Mouse (Mus musculus) T-helper 1 cell (primary cell): ENCODE measurements around the gene Teddm2.

Experiments used
- in situ Hi-C: fragments of 300-600 bp; cut with MboI, MseI; formaldehyde crosslinking; loops from one replicate; pipeline ENCODE4 v1.15.1; 2025; ENCODE audit warnings: high pct_unique_total_duplicates

Teddm2 gene

DNA sequence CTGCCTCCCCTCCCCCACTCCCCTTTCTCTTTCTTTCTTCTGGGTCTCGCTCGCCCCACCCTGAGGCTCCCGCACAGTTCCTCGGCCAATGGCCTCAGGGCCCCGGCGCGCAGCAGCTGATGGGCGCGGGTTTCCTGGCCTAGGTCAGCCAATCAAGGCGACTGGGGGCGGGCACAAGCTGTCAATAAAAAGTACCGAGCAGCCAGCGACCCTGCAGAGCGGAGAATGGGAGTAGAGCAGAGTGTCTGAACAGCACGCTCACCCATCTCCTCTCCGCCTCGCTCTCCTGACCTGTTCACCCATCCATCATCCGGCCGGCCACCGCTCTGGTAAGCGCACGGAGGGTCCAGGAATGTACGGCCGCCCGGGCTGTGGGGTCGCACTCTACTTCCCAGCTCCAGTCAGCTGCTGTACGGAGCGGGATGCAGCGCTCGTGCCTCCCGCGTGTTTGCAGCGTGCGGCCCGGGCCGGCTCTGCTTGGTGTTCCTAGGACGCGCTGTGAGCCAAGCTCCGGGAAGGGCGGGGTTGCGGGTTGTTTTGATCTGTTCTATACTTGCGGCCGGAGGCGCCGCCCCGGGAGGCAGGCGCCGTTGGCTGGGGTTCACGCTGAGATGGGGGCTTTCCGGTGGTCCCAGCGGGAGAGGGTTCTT is at the start of gene Teddm2, which contains the start of gene Glul:
Gene Teddm2 (minus strand): TSS at position 498 of the 650 bp plus-strand sequence.
Gene Glul (plus strand): TSS at position 214 of the 650 bp plus-strand sequence.
- in situ Hi-C loops: no loop called here

DNA sequence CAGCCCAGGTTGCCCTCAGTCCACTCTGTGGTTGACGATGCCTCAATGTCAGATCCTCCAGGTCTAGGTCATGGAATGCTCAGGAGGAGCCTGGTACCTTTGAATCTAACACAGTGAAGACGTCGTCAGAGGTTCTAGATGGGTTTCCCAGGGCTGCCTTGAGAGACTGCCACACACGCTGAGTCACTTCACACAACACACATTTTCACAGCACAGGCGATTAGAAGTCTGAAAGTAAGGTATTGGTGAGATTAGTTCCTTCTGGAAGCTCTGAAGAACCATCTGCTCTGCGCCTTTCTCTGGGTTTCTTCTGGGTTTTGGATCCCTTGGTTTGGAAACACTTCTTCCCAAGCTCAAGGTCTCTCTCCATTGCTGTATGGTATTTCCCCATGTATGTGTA is 47.8 kb upstream of the Teddm2 start:
- in situ Hi-C loops: no loop called here

DNA sequence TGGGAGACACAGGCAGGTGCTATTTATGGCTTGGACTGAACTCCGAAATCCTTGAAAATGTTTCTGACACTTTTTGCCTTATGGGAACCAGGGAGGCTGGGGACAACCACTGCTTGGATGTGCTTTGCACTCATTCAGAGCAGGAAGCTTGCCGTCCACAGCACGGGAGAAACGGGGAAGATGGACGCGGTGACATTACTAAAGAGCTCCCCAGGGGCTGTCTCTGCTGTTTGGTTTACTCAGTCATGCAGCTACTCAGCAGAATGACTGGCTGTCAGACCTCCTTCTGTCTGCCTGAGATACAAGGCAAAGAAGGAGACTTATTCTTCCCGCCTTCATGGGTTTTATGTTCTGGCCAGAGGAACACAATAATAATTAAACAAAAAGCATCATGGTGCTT is 46.9 kb upstream of the Teddm2 start:
- in situ Hi-C loops: no loop called here

DNA sequence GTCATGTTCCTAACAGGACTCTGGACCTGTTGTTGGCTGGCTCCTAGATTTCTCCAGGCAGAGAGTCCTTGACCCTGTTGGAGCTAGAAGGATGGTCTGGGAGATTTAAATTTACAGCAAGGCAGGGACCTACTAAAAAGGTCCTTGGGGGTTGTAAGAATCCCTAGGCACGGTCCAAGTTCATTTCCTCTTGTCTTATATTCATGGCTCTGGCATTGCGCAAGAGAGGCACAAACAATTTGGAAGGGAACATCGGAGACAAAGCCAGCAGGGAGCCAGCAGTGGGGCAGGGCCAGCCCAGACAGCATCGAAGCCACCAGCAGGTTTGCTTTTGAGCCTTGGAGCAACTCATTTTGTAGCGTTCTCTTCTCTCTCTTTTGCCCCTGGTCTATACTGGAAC is 45.2 kb upstream of the Teddm2 start:
- in situ Hi-C loops: no loop called here

DNA sequence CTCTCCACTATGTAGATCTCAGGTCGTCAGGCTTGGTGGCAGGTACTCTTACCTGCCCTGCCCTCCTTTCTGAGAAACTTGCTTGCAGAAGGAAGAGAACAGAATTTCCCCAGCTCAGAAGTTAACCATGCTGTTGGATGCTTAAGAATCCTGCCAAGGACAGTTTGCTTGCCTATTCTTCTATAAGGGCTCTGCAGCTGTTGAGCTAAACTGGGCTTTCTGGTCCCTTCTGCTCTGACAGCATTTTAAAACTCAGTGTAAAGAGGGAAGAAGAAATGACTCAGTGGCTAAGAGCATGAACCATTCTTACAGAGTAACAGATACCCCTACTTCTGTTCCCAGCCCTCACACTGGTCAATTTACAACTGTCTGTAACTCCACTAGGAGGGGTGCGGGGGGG is 41.0 kb upstream of the Teddm2 start:
- in situ Hi-C loops: no loop called here

DNA sequence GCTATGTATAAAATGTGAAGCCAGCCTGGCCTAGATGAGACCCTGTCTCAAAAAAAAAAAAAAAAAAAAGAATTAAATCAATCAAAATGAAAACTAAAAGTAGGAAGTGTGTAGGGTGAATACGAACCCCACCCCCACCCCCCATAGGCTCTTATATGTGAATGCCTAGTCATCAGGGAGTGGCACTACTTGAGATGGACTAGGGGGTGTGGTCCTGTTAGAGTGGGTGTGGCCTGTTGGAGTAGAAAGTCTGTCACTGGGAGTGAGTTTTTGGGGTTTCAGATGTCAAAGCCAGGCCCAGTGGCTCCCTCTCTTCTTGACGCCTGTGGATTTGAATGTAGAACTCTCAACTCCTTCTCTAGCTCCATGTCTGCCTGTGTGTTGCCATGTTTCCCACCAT is 37.0 kb upstream of the Teddm2 start:
- in situ Hi-C loops: no loop called here

DNA sequence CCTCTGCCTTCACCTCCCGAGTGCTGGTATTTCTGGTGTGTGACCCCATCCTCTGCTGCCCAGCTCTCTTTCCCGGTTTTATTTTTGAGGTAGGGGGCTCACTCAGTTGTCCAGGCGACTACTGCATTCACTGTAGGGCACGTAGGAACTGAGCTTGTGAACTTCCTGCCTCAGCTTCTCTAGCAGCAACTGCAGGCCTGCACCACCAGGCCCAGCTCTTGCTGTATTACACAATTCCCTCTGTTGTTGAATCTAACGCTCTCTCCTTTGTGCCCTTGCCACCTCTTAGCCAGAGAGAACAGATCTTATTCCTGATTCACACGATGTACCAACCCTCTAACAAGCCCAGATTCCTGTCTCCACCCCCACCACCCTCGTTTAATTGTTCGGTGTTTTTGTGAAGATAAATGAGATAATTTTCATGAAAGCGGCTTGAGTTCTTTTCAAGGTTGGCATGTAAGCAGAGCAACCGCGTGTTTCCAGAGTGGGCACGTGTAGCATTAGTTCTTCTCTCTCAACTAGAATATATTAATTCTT is 35.9 kb upstream of the Teddm2 start:
- in situ Hi-C loops: no loop called here

DNA sequence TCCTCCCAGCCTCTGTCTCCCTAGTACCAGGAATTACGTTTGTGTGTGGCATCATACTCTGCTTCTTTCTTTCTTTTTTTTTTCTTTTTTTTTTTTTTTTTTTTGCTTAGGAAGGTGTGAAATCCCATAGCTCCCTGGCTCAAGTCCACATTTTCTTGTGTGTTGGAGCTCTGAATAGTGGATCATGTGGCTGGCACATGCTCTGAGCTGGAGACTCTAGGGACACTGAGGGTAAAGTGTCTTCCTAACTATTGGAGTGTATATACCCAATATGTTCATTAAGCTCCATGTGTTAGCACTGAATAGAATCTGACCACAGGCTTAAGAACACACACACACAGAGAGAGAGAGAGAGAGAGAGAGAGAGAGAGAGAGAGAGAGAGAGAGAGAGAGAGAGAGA is 33.7 kb upstream of the Teddm2 start:
- in situ Hi-C loops: no loop called here

DNA sequence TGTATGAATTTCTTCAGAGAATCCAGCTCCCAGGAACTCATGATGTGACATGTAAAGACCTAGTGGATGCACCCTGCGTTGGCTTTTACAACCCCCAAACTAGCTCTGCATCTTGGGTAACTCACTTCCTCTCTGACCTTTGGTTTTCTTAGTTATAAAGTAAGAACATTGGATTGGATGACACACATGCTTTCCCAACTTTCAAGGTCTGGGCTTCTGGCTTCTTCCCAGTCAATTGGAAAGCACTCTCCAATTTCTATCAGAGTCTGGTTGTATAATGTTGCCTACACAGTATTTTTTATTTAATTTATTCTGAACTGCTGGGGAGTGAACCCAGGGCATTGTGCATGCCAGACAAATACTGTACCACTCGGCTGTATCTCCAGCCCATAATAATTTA is 30.4 kb upstream of the Teddm2 start:
- in situ Hi-C loops: no loop called here

DNA sequence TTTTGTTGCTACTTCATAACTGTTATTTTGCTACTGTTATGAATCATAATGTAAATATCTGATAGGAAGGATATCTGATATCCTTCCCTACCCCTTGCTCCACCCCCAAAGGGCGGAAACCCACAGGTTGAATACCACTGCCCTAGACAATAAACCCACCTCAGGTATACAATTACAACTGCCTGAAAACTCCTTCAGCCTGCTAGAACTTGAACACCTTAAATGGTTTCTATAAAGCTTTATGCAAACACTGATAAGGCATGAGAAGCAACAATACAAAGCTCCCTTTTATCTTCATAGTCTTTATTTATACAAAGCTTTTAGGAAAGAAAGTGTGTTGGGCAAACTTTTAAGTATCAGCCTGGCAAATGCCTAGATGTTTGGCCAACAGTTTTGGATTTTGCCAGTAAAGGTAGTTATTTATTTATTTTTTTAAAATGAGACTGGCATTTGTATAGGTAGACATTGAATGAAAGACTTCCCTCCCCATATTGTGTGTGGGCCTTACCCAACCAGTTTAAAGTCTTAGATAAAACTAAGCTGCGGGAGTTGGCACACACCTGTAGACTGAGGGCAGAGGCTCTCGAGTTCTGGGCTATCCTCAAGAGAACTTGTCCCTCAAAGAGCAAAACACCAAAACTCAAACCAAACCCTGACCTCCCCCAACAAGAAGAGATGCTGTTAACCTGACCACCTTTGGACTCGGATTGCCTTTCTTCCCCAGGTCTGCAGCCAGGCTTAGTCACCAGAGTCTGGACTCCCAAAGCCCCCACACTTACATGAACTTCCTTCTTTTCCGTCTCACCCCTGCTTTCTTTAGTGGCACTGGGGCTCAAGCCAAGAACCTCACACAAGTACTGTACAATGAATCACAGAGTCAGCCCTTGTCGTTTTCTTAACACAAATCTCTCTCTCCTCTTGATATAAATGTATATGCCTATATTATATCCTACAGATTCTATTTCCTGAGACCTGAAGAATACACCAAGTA is 24.7 kb upstream of the Teddm2 start:
- in situ Hi-C loops: no loop called here

DNA sequence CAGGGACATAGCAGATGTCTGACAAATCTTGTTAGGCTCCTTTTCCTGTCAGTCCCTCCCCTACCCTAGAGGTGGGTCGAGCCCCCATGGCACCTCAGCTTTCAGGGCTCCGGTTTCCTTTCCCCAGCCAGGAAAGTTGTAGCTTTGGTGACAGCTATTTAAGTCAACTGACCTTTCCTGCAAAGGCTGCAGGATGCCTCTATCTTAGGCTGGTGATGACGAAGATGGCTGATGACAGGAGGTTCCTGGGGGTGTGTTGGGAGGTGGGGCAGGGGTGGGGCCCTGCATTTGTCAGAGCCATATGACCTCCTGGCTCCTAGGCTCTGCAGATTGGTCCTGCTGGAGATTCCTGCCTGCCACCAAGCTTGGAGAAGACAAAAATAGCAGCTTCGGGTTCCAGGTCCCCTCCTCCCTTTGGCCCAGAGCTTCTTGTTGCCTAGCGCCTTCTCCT is 22.6 kb upstream of the Teddm2 start:
- in situ Hi-C loops: no loop called here

DNA sequence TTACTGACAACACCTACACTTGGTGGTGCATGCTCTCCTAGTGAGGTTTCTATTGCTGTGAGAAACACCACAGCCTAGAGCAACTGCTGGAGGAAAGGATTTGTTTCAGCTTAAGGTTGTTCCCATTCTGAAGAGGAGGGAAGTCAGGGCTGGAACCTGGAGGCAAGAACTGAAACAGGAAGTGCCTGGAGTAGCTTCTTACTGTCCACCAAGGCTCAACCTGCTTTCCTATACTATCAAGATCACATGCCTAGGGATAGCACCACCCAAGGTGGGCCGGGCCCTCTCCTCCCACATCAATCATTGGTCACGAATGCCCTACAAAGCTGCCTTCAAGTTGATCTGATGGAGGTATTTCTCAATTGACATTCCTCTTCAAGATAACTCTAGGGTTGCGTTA is 21.6 kb upstream of the Teddm2 start:
- in situ Hi-C loops: no loop called here

DNA sequence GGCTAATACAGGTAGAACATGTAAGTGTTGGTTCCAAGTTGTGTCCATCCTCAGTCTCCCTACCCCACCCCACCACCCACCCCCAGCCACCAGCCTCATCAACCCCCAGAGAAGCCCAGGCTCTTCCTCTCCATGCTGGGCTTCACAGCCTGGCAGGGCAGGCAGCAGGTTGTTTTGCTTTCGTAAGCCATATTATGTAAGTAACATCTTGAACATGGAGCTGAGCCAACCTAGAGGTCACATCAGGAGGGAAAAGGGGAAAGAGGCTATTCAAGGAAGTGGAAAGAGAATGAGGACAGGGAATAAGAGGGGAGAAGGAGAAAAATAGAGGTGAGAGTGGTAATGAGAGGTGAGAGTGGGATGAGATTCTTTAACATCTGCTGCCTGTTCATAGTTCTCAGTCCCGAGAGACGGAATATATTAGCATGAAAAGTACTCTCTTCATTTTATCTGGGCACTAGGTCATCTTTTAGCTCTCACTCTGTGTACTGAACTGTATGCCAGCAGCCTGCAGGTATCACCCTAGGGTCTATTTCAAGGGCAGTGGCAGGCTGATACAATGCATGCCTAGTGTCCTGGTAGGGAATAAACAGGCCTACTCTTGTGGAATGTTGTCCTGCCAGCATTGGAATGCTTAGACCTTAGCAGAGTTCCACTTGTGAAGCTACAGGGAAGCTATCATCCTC is 18.6 kb upstream of the Teddm2 start:
- in situ Hi-C loops: no loop called here

DNA sequence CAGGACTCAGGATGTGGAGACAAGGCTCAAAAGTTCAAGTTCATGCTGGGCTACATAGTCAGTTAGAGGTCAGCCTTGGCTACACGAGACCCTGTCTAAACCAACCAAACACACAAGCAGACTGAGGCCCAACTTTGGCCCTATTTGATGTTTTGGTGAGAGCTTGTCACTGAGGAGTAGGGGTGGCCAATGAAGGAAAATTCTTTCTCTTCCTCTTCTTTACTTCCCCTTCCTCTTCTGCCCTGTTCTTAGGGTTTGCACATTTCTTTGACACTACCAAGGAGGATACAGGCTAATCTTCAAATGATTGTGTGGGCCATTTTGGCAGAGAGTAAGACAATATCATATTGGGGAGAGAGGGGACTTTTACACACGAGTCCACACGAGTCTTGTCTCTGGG is 13.8 kb upstream of the Teddm2 start:
- in situ Hi-C loops: no loop called here

DNA sequence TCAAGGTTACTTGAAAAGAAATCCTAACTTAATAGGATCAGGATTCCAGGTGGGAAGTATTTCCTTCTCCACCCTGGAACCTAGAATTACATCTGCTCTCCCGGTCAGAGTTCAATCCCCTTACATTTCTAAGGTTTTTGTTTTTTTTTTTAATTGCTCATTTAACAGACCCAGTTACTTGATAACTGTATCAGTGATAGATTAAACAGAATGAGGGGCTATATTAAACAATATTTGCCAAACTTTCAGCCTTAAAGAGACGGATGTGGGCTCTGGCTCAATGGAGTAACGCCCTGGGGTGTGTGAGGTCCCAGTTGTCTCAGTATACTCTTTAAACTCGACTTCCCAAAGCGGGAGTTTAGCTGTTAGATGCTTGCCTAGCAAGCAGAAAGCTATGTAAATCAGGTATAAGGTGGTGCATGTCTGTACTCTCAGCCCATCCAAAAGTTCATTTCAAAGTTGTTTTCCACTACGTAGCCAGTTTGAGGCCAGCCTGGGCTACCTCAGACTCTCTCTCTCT is 11.3 kb upstream of the Teddm2 start:
- in situ Hi-C loops: no loop called here

DNA sequence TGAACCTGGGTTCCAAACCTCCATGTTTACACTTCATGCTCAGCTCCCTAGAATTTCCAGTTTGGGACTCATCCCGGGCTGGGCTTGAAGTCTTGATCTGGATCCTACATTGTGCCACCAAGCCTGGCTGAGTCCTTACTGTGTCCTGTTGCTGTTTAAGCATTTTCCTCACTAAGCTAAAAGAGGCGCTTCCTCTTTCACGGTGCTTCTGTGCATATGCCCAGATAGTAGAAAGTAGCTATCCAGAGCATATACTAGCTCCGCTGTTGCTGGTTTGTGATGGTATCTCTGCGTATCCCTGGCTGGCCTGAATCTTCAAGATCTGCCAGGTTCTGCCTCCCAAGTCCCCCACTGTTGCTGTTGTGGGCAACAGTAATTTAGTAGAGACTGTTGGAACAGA is 10.4 kb upstream of the Teddm2 start:
- in situ Hi-C loops: no loop called here

DNA sequence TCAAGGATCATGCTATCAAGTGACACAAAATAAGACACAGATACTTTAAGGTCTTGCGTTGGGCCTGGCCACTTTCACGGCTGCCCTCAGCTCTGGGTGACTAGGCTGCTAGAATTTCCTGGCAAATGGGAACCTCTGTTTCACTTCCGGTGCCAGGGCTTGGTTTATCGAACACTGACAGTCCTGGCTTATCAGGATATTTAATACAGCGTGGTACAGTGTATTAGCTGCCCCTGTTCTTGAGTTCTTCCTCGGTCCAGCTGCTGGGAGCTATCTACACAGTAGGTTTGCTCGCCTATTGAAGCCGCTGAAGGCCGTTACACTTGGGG is 9.9 kb upstream of the Teddm2 start:
- in situ Hi-C loops: no loop called here

DNA sequence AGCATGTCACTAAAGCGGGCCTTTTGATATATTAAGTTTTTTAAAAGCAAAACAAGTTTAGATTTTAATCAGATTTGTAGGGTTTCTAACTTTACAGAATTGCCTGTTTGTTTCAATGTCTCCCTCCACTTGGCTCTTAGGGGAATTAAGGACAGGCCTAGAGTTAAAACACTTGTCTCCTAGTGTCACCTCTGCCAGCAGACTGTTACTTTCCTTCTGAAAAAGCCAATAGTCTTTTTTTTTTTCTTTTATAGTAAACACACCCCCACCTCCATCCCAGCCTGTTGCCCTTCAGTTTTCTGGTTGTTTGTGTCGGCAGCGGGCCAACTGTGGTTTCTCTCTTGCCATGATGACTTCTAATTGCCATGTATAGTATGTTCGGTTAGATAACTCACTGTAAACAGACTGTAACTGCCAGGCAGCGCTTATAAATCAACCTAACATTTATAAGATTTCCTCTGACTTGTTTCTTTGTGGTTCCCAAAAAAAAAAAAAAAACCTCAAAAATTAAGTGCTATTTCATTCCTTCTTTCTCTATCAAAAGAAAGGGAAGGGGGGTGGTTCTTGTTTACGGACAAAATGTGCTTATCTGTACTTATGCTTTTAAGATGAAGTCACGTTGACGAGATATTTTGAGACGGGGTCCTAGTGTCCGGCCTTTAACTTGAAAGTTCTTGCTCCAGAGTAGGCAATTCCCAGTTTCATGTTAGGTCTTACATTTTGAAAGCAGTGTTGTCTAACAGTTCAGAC is 9.4 kb upstream of the Teddm2 start:
- in situ Hi-C loops: no loop called here

DNA sequence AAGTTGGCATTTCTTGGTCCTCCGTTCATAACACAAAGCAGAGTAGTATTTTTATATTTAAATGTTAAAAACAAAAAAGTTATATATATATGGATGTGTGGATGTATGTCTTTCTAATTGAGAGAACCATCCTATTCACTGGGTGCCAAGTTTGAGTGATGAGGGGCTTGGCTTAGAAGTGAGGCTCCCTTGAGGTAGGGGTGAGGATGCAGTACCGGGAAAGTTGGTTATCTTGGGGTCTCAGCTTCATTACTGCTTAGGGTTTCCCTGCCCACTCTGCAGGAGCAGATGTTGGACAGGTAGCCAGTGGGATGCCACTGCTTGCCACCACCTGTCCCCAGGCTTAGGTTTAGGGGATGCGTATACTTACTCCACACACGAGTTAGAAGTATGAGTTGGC is 8.7 kb upstream of the Teddm2 start:
- in situ Hi-C loops: no loop called here

DNA sequence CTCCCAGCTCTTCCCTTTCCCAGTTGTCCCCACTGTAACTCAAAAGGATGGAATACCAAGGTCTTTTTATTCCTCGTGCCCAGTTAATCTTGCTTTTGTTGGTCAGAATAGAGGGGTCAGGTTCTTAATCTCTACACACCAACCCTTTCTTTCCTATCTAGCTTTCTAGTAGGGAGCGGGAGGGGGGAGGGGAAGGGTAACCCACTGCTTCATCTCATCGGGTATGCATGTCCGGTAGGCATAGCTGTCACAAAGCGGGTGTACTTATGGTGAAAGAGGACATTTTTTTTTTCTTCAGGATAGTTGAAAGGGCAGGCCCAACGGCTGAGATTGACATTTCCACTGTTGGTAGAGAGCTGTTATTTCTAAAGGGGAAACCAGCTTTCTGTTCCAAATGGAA is 8.2 kb upstream of the Teddm2 start:
- in situ Hi-C loops: no loop called here

DNA sequence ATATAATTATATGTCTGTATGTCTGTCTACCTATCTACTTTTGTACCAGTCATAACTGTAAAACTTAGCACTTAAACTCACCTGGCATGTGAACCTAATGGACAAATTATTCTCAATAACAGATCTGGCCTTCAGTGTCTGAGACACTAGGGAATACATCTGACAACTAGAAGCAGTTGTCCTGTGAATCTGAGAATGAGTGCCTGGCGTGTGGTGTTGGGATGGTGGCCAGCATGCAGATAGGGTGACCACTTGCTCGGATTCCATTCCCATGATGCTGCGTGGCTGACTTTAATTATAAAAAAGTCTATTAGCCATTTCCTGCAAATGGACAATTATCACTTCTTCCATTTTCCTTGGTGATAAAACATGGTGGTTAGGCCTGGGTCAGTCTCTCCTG is 5.9 kb upstream of the Teddm2 start:
- in situ Hi-C loops: no loop called here
